Mouse (Mus musculus) bone marrow, adult 2 months (tissue): Measurements from ENCODE around the gene Txnrd2.

Source experiments
- CTCF ChIP-seq: fragments of 200-500 bp; IDR thresholded peaks from 2 replicates; pipeline ENCODE4 v1.5.1; 2011; ENCODE audit warnings: low read length, control low read depth; ENCODE audit not compliant: control insufficient read depth, insufficient read depth
- POLR2A ChIP-seq: fragments of 200-500 bp; IDR thresholded peaks from 2 replicates; pipeline ENCODE4 v1.6.1; 2011; ENCODE audit warnings: low read depth, mild to moderate bottlenecking, control low read depth, low read length, borderline replicate concordance; ENCODE audit not compliant: control insufficient read depth

GRCm38 (mm10) chr16:18388583-18389435, 37.4 kb upstream of the Txnrd2 start:
- TF ChIP-seq CTCF: no peak
- TF ChIP-seq POLR2A: no peak
